Mouse (Mus musculus): ENCODE measurements around the gene Dnajc11. TPM values are rescaled to one million over a fixed set of nuclear protein-coding genes. Genes with fewer than 3 reads are reported as not detected.

The Dnajc11 gene
- polyA plus RNA-seq, 1 experiment from 2014 or later, result 78.4 TPM

Other genes starting within 250 kb of the Dnajc11 start
- gene Camta1, start 71.8 kb upstream of the Dnajc11 start, polyA plus RNA-seq (2015; fragmentation: Nextera tagmentation; extraction: Ambion mirVana), result 139 and 153 TPM in 2 replicates
- 35.4 and 35.7 TPM in 2 replicates for gene Thap3, start 55.3 kb downstream of the Dnajc11 start, polyA plus RNA-seq (2015; fragmentation: Nextera tagmentation; extraction: Ambion mirVana)
- 21.3 and 24.8 TPM in 2 replicates for gene Phf13, start 62.6 kb downstream of the Dnajc11 start, polyA plus RNA-seq (2015; fragmentation: Nextera tagmentation; extraction: Ambion mirVana)
- 4.7 and 5.0 TPM in 2 replicates for gene Klhl21, start 75.1 kb downstream of the Dnajc11 start, polyA plus RNA-seq (2015; fragmentation: Nextera tagmentation; extraction: Ambion mirVana)
- 18.1 and 20.9 TPM in 2 replicates for gene Zbtb48, start 94.0 kb downstream of the Dnajc11 start, polyA plus RNA-seq (2015; fragmentation: Nextera tagmentation; extraction: Ambion mirVana)
- gene Tas1r1, start 104.9 kb downstream of the Dnajc11 start, polyA plus RNA-seq (2015; fragmentation: Nextera tagmentation; extraction: Ambion mirVana), result 1.9 and 2.0 TPM in 2 replicates
- gene Nol9, start 105.6 kb downstream of the Dnajc11 start, polyA plus RNA-seq (2015; fragmentation: Nextera tagmentation; extraction: Ambion mirVana), result 18.7 and 23.0 TPM in 2 replicates
- 13.8 and 16.4 TPM in 2 replicates for gene Plekhg5, start 138.8 kb downstream of the Dnajc11 start, polyA plus RNA-seq (2015; fragmentation: Nextera tagmentation; extraction: Ambion mirVana)
- gene Tnfrsf25, start 182.2 kb downstream of the Dnajc11 start, polyA plus RNA-seq (2015; fragmentation: Nextera tagmentation; extraction: Ambion mirVana), result 0.80 and 1.1 TPM in 2 replicates
- gene Espn, start 218.7 kb downstream of the Dnajc11 start, polyA plus RNA-seq (2015; fragmentation: Nextera tagmentation; extraction: Ambion mirVana), result 0.34 and 0.46 TPM in 2 replicates
- not detected in 2 replicates for gene Hes2, start 225.2 kb downstream of the Dnajc11 start, polyA plus RNA-seq (2015; fragmentation: Nextera tagmentation; extraction: Ambion mirVana)
- 478 and 542 TPM in 2 replicates for gene Acot7, start 244.4 kb downstream of the Dnajc11 start, polyA plus RNA-seq (2015; fragmentation: Nextera tagmentation; extraction: Ambion mirVana)

All from hindbrain, embryonic 16.5 days (tissue).